Mouse (Mus musculus) CH12.LX (cell line): Measurements from ENCODE around the gene Lrrfip1.

Source experiments
- MAX ChIP-seq: IDR thresholded peaks from 2 replicates; pipeline ENCODE4 v1.6.1; 2011; ENCODE audit warnings: low read length, improper control_type of control experiment
- POLR2A ChIP-seq: IDR thresholded peaks from 2 replicates; pipeline ENCODE4 v1.6.1; 2011; ENCODE audit warnings: low read depth, mild to moderate bottlenecking, improper control_type of control experiment, low read length

DNA sequence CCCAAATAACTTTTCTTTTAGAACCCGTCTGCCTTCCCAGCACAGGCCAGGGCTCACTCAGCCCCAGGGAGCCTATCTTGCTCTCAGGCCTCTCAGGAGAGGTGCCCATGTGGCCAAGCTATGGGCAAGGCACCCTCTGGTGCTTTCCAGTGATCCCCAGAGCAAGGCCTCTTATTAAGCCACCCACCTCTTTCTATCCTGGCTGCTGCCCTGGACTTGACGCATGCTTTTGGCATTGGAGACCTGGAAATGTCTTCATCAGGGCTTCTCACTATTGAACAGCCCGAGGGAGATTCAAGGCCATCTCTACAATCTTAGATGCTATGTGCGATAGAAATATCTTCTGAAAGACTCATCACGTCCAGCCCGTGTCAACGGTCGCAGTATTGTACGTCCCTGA lies 78.9 kb downstream of the Lrrfip1 start:
- TF ChIP-seq MAX = no peak
- TF ChIP-seq POLR2A = no peak
